Mouse (Mus musculus): ENCODE results near the gene Trmt5.

Gene Trmt5

DNA sequence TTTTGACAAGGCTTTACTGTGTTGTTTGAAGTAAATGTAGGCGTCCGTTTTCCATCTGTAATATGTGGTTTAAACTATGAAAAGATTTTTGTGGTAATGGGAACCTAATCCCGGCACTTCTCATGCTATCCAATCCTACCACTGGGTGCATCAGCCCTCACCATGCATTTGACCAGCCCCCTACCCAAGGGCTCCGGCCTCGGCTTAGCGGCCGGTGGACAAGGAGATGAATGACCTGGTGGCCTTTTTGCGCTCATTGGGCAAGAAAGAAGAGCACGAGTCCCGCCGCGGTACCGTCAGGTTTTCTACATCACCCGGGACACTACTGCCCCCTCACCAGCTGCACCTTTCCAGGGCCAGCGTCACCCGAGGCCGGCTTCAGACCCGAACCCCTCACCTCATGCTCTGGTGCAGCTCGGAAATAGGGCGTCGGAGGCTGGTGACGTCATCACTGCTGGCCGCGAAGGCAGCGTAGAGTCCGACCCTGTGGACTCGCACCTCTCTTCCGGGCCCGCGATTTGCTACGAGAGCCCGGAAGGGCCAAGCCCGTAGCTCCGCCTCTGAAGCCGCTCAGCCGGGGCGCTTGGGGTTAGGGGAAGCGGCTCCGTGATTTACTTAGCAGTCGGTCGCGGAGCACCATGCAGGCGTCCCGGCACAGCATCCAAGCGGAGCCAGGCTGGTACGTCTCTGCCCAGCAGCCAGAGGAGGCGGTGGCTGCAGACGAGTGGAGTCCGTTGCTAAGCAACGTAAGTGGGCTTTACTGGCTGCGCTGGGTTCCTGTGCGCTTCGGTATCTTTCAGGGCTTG, at the start of gene Trmt5, which contains the start of gene Slc38a6:
Gene Trmt5 (minus strand): TSS at position 424 of the 806 bp plus-strand sequence.
Gene Slc38a6 (plus strand): TSS at position 493 of the 806 bp plus-strand sequence.
- peak; percentile 80 for DNase-seq (ENCODE audit: low read depth, low spot score)

DNA sequence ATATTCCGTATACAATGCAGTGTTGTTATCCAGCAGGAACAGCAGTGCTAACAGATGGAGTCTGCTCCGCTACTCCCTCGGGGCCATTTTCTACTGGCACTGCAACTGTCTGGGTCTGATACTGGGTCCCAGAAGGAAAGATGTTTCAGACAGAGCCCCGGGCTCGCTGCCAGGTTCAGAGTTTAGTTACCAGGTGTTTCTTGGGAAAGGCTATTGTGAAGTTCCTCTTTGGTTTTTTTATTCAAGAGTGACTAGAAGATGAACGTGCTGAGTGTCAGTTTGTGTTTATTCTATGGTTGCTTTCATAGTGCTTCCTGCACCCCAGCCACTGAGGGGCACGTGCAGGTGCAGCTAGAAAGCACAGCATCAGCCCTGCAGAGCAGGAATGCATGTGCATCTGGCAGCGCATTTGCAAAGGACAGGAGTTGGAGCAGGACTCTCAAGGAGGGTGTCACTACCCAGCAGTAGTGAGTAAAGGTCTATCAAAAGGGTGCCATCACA, 47.6 kb upstream of the Trmt5 start:
- DNase-seq (ENCODE audit: low read depth, low spot score), result no peak

- no peak for DNase-seq (ENCODE audit: low read depth, low spot score)
Measured at GRCm38 (mm10) chr12:73332701-73333100, 46.2 kb upstream of the Trmt5 start.

DNA sequence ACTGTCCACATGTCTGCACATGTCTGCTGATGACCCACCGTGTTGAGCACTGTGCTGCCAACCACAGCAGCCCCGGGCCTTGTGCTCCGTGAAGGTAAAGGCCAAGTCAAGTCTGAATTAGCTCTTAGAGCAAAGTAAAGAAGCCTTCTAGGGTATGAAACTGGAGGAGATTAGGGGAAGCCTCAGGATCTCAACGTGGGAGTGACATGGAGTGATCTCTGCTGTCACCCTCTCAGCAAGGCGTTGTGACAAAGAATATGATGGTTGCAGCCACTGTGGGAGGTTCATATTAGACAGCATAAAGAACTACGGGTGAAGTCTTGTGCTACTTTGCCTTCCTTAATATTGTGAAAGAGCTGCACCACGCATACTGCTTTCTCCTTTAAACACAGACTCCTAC, 43.7 kb upstream of the Trmt5 start:
- DNase-seq (ENCODE audit: low read depth, low spot score), result no peak

GRCm38 (mm10) chr12:73328448-73329167, 42.1 kb upstream of the Trmt5 start:
- no peak for DNase-seq (ENCODE audit: low read depth, low spot score)

DNA sequence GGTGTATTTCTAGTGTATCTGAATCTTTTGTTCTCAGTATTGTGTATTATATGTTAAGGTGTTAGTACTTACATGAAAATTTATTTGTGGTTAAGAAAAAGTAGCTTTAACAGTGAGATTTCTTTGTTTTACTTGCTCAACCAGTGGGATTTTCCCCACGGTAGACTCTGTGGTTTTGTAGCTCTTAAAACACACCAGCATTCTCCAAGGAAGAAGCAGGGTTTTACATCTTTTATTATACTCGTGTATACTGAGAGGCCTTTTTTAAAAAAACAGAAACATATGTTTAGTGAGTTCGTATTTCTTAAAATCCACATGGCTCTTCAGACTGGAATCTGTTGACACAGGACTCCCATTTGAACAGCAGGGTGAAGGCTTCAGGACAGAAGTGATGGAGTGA, 40.9 kb upstream of the Trmt5 start:
- DNase-seq (ENCODE audit: low read depth, low spot score), result no peak

- no peak for DNase-seq (ENCODE audit: low read depth, low spot score)
Measured at GRCm38 (mm10) chr12:73325617-73326016, 39.1 kb upstream of the Trmt5 start.

- no peak for DNase-seq (ENCODE audit: low read depth, low spot score)
Measured at GRCm38 (mm10) chr12:73325181-73325580, 38.7 kb upstream of the Trmt5 start.

DNA sequence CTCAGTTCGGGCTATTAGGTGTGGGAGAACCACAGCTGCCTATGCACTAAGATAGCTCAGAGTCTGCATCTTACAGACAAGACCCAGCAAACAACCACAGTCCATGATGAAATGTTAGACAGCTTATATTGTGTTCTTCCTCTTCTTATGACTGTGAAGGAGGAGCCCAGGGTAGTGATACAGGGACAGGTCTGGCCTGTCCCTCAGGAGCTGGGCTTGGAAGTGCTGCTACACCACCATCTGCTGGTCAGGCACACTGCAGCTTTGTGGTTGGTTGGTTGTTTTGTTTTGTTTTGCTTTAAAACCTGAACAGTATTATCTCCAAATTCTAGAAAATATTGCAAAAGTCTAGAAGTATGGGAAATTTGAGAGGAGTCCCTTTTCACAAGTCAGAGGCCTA, 38.2 kb upstream of the Trmt5 start:
- no peak for DNase-seq (ENCODE audit: low read depth, low spot score)

DNA sequence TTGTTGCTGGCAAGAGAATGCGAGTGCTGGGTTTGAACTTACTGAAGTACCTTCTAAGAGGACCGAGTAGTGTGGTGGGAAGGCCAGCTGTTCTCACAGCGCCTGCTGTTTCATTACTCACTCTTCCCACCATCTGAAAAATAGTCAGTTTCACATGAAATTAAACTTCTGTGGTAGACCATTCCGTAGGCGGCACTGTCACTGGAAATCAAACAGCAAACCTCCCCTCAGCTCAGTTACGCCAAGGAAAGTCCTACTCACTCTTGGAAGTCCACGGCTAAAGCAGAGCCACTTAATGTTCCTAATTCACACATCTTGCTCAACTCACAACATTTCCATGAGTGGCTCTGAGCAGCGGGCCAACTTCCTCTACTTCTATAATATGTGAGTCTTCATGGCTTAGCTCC, 37.7 kb upstream of the Trmt5 start:
- DNase-seq (ENCODE audit: low read depth, low spot score), result no peak

- no peak for DNase-seq (ENCODE audit: low read depth, low spot score)
Measured at GRCm38 (mm10) chr12:73317706-73318686, 31.5 kb upstream of the Trmt5 start.

DNA sequence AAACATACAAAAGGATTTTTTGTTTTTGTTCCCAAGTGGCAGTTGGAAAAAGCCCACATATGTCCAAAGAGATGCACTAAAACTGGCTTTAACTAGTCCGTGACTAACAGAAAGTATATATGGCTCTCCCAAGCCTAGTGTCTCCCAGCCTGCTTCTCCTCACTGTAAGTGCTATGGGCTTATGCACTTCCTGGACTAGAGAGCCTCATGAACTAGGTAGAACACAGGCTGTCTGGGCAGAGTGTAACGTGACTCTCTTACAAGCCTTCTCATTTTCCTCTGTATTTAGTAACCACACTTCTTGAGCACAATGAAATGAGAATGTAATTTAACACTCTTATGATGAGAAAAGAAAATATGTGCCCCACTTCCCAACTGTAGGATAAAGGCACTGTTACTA, 22.2 kb upstream of the Trmt5 start:
- no peak for DNase-seq (ENCODE audit: low read depth, low spot score)

GRCm38 (mm10) chr12:73307750-73308149, 21.2 kb upstream of the Trmt5 start:
- DNase-seq (ENCODE audit: low read depth, low spot score), result no peak

DNA sequence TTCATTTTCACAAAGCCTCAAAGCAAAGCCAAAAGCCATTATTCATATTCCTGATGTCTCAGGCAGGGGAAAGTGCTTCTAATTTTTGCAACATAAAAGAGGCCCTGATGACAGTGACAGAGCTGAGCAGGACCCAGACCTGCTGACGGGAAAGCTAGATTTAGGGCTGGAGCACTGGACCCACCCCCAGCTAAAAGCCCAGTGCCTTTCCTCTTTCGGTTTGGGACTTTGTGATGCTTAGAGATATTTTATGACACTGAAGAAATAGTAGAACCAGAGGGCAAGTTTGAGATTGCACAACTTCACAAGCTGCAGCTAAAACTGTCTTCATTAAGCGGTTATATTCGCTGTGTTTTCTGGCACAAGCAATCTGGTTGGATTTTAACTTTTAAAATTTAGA, 18.1 kb upstream of the Trmt5 start:
- no peak for DNase-seq (ENCODE audit: low read depth, low spot score)

DNA sequence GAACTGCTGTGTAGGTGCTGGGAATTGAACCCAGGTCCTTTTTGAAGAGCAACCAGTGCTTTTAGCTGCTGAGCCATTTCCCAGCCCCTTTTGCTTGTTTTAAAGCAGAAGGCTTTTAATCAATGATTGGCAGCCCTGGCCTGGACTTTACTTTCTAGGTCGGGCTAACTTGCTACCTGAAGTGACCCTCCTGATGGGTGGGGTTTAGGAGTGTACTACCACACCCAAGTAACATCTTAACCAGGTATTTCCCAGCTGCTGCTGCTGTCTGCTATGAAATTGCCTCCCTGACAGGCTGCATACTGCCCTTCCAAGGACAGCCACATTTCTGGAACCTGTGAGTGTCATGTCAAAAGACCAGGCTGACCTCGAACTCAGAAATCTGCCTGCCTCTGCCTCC, 14.0 kb upstream of the Trmt5 start:
- DNase-seq (ENCODE audit: low read depth, low spot score), result no peak

- no peak for DNase-seq (ENCODE audit: low read depth, low spot score)
Measured at GRCm38 (mm10) chr12:73298621-73299020, 12.1 kb upstream of the Trmt5 start.

GRCm38 (mm10) chr12:73295505-73296140, 9.1 kb upstream of the Trmt5 start:
- DNase-seq (ENCODE audit: low read depth, low spot score), result no peak

DNA sequence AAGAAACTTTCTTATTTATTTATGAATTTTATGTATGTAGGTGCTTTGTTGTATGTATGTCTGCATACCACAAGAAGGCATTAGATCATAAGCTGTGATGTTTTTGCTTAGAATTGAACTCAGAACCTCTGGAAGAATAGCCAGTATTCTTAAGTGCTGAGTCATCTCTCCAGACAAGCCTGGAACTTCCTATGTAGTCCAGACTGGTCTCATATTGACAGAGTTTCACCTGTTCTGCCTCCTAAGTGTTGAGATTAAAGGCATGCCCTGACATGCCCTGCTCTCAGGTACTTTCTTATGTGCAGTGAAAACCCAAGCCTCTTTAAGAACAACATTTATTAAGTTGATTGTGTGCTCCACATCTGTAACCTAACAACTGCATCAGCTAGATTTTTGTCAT, 8.4 kb upstream of the Trmt5 start:
- DNase-seq (ENCODE audit: low read depth, low spot score), result no peak

DNA sequence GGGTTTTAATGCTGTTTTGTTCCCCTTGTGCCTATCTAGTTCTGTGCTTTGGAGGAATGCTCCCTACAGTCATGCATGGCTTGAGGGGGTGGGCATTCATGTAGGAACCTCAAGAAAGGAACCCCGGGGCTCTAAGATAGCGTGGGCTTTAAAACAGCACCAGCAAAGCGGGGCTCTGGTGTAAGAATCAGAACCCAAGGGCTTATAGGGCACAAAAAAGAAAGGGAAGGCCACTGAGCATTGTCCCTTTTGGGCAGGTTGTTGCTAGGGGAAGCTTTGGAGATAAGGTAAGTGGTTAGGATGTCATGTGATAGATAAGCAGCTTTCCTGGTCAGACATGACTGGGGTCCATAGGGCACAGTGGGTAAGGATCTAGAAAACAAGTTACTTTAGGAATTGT, 2.1 kb upstream of the Trmt5 start:
- DNase-seq (ENCODE audit: low read depth, low spot score), result no peak

DNA sequence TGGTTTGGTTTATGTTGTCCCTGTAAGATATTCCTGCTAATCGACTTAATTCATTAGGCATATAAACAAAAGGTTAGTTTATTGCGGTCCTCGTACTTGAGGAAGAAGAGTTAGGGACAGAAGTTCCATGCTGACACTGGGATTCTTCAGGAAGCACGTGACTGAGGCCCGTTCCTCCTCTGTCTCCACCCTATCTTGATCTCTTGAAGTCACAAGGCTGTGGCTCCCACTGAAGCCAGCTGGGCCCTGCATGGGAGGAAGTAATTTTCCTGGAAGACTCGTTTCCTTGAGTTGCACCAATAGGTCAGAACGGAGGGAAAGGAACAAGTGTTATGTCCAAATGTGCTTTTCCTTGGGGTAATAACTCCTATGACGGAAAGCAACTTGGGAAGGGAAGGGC, 1.1 kb upstream of the Trmt5 start:
- DNase-seq (ENCODE audit: low read depth, low spot score), result no peak

DNA sequence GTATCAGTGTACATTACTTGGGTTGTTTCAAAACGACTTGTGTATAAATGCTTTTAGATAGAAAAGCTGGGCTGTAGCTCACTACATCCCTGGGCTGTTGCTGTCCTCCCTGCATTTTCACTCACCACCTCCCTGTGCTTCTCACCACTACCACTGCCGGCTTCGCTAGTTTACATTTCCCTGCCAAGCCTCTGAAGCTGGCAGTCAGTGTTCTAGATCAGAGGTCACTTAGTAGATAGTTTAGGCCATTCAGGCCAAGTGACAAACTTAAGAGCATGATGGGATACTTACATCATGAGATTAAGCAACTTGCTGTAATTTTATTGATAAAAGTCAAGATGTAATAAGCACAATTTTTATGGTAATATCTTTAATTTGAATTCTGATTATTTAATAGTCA, 11.6 kb downstream of the Trmt5 start:
- DNase-seq (ENCODE audit: low read depth, low spot score), result no peak
